Mouse (Mus musculus) layer of hippocampus, adult 8-10 months (tissue): ENCODE data around the gene Vps29. TPM values are rescaled to one million over a fixed set of nuclear protein-coding genes. Genes with fewer than 3 reads are reported as not detected.

Experiments used
- DNase-seq, 2 experiments: peaks; one replicate each; pipeline ENCODE4 v3.0.0; 2022; ENCODE audit warnings: low spot score in 2 of 2
- total RNA-seq, 4 experiments: library from RNA; stranded (reverse); gene quantifications; 2 replicates each; pipeline ENCODE4 v1.2.4; 2022

Vps29 gene
- total RNA-seq, 4 experiments from 2014 or later, result 164 to 207 (median 188) TPM

DNA sequence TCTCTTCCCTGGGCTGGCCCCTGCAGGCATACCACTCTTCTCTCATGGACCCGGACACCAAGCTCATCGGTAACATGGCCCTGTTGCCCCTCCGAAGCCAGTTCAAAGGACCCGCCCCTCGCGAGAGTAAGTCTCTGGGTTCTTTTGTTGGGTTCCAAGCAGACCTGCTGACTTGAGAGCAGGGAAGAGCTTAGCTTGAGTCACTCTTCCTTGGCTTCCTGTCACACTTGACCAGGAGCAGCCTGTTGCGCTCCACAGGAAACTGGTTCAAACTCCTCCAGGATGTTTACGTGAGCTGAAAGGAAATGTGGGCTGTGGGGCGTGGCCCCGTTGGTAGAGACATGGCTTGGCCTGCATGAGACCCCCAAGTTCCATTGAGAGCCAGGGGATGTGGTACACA lies 42.6 kb downstream of the Vps29 start:
- no peak for DNase-seq

DNA sequence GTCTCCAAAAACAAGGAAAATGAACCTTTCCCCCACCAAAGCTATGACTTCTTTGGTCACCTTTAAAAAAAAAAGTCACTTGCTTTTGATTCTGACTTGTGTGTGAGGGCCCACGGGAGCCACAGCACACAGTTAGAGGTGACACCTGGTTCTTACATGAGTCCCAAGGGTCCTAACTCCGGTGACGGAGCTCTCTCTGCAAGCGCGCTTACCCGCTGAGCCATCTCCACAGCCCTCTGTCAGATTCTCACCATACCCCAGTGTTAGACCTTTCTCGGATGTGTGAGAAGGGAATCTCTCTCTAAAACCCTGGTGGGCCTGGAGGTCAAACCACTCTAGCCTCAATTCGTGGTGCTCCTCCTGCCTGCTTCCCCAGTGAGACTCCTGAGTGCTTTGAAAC lies 43.3 kb downstream of the Vps29 start:
- no peak for DNase-seq

DNA sequence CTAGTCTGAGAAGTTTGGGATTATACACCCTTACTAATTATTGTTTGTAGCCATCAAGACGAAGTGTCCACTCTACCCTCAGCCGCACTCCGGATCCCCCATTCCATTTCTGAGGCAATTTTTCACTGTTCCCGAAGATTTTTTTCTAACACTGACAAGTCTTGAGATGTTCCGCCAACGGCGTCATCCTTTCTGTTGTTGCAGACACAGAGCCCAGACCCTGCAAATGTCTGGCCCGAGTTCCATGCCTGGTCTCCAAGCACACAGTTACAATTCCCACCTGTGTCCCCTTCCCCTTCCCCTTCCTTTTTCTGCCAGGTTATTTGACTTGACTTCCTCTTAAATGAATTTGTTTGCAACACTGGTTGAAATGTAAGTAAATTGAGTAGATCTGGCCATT lies 45.7 kb downstream of the Vps29 start:
- no peak for DNase-seq

DNA sequence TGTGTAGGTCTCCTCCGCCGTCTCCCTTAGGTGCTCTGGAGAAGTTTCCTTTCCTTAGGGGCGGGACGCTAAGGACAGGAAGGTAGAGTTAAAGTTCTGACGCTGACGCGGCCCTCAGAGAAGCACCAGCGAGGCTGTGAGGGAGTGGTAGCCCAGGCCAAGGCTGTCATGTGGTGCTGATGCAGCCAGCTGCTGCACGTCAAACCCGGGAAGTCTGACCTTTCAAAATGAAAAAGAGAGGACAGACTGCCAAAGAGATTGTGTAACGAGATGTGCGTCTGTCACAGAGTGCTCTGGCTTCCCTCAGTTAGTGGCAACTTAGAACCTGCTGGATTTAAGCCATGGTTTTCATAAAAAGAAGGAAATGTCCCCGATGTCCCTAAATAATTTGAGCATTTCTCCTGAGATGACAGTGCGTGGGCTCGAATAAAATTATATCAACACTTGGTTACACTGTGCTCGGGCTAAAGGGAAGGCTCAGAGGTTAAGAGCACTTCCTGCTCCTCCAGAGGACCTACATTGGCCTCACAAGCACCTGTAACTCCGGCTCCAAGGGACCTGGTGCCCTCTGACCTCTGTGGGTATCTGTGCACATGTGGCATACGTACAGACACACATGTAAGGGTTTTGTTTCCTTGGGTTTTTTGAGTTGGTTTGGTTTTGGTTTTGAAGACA lies 46.6 kb downstream of the Vps29 start:
- peak in 1 of 2 experiments; percentile 59 for DNase-seq

DNA sequence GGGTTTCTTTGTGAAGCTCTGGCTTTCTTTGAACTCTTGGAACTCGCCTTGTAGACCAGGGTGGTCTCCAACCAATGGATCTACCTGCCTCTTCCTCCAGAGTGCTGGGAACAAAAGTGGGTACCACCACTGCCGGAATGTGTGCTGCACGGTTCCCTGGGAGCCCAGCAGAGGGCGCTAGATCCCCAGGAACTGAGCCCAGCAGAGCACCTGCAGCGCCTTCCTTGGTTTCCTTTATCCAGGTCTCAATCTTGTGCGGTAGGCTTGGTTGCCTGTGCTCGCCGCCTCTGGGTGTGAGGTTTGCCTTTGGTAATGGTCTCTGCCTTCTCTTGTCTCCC lies 47.1 kb downstream of the Vps29 start:
- DNase-seq, result peak in 1 of 2 experiments; percentile 77

DNA sequence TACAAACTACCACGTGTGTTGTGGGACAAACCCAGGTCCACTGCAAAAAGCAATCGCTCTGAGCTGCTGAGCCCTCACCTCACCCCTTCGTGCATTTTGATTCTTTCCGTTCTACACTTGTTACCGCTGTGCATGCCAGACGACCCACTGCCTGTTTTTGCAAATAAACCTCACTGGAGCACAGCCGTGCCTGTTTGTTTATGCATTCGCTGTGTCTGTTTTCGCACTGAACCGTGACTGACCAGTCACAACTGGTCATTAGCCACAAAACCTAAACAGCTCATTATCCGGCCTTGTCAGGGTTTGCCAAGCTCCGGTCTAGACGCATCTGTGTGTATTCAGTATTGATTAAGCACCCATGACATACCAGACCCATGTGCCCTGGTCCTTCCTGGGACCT lies 48.0 kb downstream of the Vps29 start:
- DNase-seq, result no peak

DNA sequence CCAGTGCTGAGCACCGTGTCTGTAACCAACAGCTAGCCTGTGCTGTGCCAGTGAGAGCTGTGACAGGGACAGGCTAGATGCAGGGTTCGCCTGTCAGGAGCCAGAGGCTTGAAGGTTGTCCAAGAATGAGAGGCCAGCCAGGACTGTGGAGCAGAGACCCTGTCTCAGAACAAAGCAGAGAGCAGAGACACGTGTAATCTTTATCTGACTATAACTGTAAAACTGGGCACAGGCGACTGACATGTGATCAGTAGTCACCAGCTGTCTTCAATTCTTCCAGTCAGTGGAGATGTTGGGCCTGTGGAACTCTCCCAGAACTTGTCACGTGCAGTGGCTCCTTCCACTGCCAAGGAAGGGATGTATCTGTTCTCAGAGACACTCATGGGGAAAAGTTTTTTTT lies 48.6 kb downstream of the Vps29 start:
- DNase-seq, result peak in 1 of 2 experiments; percentile 57

DNA sequence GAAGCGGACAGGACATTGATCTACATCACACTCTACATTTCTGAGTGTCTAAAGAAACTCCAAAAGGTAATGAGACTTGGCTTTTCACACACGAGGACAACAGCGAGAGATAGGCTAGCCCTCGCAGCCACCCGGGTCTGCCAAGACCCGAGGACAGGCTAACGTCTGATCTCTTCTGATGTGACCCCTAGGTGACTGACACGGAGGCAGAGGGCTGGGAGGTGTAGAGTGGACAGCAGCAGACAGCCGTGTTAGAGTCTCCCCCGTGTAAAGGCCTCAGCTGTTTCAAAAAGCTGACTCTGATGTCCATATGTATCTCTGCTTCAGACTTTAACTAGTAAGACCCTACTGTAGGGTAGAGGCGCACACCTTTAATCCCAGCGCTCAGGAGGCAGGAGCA lies 49.2 kb downstream of the Vps29 start:
- DNase-seq, result no peak

DNA sequence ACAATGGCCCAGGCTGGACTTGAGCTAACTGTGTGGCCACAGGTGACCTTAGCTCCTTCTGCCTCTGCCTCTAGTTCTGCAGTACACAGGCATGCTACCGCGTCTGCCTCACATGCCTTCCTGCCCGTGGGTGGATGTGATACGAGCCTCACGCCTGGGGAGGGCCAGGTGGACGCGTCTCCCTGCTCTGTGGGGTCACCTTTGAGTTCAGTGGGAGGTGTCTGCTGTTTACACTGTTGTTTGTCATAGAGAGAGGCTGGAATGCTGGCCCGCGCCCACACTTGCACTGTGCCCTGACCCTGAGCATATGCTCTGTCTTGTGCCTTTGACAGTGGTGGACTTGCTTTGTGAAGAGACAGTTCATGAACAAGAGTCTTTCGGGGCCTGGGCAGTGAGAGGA lies 51.4 kb downstream of the Vps29 start:
- DNase-seq, result no peak

DNA sequence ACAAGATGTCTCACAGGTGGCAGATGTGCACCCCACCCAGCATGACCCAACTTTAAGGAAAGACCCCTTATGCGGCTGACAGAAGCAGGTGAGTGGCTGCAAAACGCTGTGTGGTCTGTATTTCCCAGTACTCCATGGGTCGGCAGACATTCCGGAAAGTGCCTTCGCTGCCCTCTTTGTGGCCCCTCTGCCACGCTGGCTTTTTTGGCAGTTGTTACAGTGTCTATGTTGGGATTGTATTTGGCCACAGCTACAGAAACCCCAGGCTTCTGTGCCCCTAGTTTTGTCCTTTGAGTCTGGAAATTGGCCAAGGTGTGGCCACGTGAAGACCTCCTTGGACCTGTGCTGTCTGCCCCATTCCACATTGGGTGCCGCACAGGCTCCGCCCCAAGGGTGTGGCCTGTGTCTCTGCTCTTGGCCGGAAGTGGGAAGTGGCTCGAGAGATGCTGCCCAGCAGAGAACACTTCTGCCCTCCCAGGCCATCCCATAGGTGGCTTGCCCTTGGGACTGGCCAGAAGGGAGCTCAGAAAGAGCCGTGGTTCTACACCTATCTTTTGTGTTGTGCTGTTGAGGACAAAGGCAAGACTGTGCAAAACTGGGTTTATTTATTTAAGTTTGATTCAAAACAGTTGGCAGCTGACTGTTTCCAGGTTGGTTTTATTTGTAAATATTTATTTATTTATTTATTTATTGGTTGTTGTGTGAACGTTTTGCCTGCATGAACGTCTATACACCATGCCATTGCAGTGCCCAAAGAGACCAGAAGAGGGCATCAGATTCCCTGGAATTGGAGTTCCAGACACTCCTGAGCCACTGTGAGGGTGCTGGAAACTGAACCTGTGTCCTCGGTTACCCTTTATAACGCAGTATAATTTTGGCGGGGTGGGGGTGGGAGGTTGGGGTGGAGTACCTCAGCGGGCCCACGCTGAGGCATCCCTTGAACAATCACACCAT lies 55.8 kb downstream of the Vps29 start:
- DNase-seq, result no peak

DNA sequence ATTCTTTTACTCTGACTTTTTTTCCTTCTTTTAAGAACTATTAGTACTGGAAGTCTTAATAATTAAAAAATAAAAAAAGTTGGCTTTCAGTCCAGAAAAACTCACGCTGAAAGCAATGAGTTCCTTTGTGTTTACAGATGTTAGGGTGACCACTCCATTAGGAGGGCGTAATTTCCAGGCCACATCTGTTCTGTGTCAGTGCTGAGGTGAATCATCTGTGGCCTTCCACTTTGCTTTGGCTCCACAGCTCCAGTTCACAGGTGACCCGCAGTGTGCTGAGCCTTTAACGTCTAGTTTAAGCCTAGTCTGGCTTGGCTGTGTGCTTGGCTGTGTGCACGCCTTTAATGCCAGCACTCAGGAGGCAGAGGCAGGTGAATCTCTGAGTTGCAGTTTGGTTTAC lies 57.7 kb downstream of the Vps29 start:
- DNase-seq, result no peak

DNA sequence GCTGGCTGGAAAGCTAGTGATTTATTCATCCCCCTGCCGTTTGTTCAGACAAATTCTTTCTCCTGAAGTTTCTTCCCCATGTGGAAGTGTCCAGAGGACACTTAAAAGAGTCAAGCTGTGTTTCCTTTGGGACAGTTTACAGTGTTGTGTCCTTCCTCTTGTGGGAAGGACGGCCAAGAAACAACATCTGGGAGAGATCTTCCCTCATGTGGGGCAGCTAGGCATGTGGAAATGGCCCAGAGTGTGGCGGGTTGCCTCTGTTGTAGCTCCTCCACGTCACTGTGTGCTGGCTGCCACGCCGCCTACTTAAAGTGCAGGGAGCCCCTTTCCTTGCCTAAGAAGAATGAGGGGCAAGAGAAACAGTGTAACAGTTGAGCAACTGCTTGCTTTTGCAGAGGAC lies 58.7 kb downstream of the Vps29 start:
- no peak for DNase-seq

DNA sequence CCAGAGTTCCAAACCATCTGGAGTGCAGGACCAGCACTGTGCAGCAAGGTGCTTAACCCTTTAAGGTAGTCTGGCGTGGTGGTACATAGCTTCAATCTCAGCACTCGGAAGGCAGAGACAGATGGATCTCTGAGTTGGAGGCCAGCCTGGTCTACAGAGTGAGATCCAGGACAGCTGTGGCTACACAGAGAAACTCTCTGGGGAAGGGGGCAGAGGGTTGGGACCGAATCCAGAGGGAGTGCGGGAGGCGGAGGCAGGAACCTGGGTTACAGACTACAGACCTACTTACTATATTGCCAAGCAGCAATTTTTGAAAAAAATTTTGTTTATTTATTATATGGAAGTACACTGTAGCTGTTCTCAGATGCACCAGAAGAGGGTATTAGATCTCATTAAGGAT lies 60.2 kb downstream of the Vps29 start:
- no peak for DNase-seq

Other genes with a start within 250 kb of the Vps29 start
- gene Ccdc63, start 213.5 kb upstream of the Vps29 start, total RNA-seq, result 1 to 10 TPM in 1 of 4 experiments, under 1 TPM in 3; 0.29 to 1.7 (median 0.48) TPM
- gene Ppp1cc, start 196.1 kb upstream of the Vps29 start, total RNA-seq, result 100 to 1,000 TPM; 165 to 238 (median 203) TPM
- 10 to 100 TPM in 2 of 4 experiments, 1 to 10 TPM in 2; 2.1 to 22.9 (median 8.2) TPM for gene Hvcn1, start 147.6 kb upstream of the Vps29 start, total RNA-seq
- 10 to 100 TPM; 14.7 to 17.7 (median 16.1) TPM for gene Tctn1, start 89.9 kb upstream of the Vps29 start, total RNA-seq
- gene Pptc7, start 70.0 kb upstream of the Vps29 start, total RNA-seq, result 10 to 100 TPM; 41.0 to 48.0 (median 43.7) TPM
- 1 to 10 TPM; 3.2 to 5.0 (median 4.1) TPM for gene Rad9b, start 136 bp upstream of the Vps29 start, total RNA-seq
- gene Gpn3, start 17.5 kb downstream of the Vps29 start, total RNA-seq, result 10 to 100 TPM; 20.7 to 29.4 (median 27.1) TPM
- 10 to 100 TPM; 70.9 to 74.0 (median 72.8) TPM for gene Fam216a, start 18.0 kb downstream of the Vps29 start, total RNA-seq
- gene Arpc3, start 37.5 kb downstream of the Vps29 start, total RNA-seq, result 100 to 1,000 TPM; 232 to 259 (median 252) TPM
- gene Anapc7, start 67.3 kb downstream of the Vps29 start, total RNA-seq, result 10 to 100 TPM; 33.0 to 39.2 (median 36.3) TPM
- gene Atp2a2, start 147.9 kb downstream of the Vps29 start, total RNA-seq, result 100 to 1,000 TPM; 558 to 681 (median 612) TPM